Mouse (Mus musculus): Measurements from ENCODE around the gene Sel1l2.
"Not testable (repeated sequence)": the region's sequence is repeated elsewhere in the genome, so short reads cannot be mapped to it uniquely, and the experiment has no call there.

Sel1l2 gene

DNA sequence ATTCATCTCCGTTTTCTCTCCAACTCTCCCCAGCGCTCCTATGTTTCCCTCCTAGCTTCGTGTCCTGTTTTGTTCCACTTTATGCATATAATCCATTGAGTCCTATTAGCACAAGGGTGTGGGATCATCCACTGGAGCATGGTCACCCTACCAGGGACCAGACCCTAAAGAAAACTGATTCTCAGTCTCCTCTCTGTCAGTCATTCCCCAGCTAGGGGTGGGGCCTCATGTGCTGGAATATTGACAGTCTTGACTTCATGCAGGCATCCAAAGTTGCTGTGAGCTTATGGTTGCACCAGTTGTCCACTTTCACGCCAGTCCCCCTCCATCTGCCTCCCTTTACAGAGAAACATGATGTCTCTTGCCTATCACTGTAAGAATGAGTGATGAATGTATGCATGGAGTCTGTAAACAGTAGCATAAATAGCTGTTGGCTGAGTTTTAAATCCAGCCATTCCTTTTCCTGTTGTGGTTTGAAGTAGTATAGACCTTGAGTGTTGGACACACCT lies 174.9 kb downstream of the Sel1l2 start:
- no peak for DNase-seq

GRCm38 (mm10) chr2:140203756-140204155 lies 185.8 kb downstream of the Sel1l2 start:
- no peak for DNase-seq

GRCm38 (mm10) chr2:140202573-140202972 lies 186.9 kb downstream of the Sel1l2 start:
- DNase-seq = no peak

DNA sequence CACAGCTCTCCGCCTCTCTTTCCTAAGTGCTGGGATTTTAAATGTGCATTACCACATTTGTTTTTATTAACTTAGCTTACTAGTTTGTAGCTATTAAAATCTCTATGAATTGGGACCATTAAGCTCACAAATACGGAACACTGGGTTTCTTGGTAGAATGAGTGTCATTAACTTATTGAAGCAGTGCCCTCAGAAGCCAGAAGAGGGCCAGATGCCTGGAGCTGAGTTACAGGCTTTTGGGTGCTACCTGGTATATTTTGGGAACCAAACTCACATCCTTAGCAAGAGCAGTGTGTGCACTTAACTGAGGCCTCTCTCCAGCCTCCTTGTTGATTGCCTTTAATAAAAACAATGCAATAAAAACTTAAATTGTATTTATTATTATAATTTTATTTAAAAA lies 188.8 kb downstream of the Sel1l2 start:
- DNase-seq = no peak

DNA sequence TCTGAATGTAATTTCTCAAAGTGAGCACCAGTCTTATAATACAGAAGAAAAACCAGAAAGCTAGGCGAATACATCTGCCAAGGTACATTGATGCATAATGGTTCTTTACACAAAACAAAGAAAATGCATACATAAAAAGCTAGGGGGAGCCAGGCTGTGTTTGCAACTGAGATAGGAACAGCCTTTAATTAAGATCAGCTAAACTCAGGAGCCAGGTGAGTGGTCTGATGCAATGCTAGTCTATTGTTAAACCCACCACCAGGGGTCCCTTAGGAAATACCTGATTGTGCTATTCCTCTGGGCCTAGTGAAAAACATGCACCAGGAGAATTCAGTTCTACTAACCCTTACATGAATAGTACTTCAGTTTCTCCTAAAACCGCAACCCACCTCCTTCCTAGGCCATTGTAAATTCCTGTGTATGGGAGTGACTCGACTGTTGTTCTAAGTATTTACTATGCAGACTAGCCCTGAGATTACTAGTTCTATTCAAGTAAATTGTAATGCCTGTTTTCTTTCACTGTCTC lies 203.8 kb downstream of the Sel1l2 start:
- not testable (repeated sequence) for DNase-seq

All from thymus, postnatal 4 days (tissue).